Mouse (Mus musculus) midbrain, embryonic 14.5 days (tissue): Measurements from ENCODE around the gene Dab1. TPM values are rescaled to one million over a fixed set of nuclear protein-coding genes. Genes with fewer than 3 reads are reported as not detected.

Experiments
- ATAC-seq: fragments of 200-750 bp; cut with Nextera tagmentation; 2 replicates; pipeline ENCODE4 v1.8.0; 2017; ENCODE audit warnings: moderate number of reproducible peaks, moderate library complexity; ENCODE audit not compliant: low FRiP score, low TSS enrichment
- DNase-seq: peaks from one replicate; pipeline ENCODE4 v3.0.0-alpha.2; 2015
- H3K27ac ChIP-seq: fragments of 300-500 bp; sonication (generic); replicated peaks from 2 replicates; pipeline ENCODE4 v1.5.1; 2014; ENCODE audit warnings: mild to moderate bottlenecking, low read depth, low read length, moderate library complexity
- H3K27me3 ChIP-seq: fragments of 300-500 bp; sonication (generic); 2 replicates; pipeline ENCODE4 v1.6.1; 2014; ENCODE audit warnings: low read length, control low read depth, mixed read lengths; ENCODE audit not compliant: control insufficient read depth, insufficient read depth
- H3K36me3 ChIP-seq: fragments of 300-500 bp; sonication (generic); 2 replicates; pipeline ENCODE4 v1.6.1; 2014; ENCODE audit warnings: low read length, control low read depth; ENCODE audit not compliant: control insufficient read depth, insufficient read depth
- H3K4me1 ChIP-seq: fragments of 300-500 bp; sonication (generic); 2 replicates; pipeline ENCODE4 v1.6.1; 2014; ENCODE audit warnings: mild to moderate bottlenecking, antibody characterized with exemption, low read length, control low read depth; ENCODE audit not compliant: control insufficient read depth, insufficient read depth
- H3K4me2 ChIP-seq: fragments of 300-500 bp; sonication (generic); 2 replicates; pipeline ENCODE4 v1.6.1; 2014; ENCODE audit warnings: mild to moderate bottlenecking, low read length, moderate library complexity
- H3K4me3 ChIP-seq: fragments of 300-500 bp; sonication (generic); replicated peaks from 2 replicates; pipeline ENCODE4 v1.5.1; 2014; ENCODE audit warnings: low read depth, low read length
- H3K9ac ChIP-seq: fragments of 300-500 bp; sonication (generic); replicated peaks from 2 replicates; pipeline ENCODE4 v1.6.1; 2014; ENCODE audit warnings: mild to moderate bottlenecking, low read length, moderate library complexity
- H3K9me3 ChIP-seq: fragments of 300-500 bp; sonication (generic); 2 replicates; pipeline ENCODE4 v1.6.1; 2016; ENCODE audit warnings: low read length, control low read depth, mixed read lengths; ENCODE audit not compliant: control insufficient read depth
- WGBS: fragments of 180-500 bp; shearing (Covaris S2); extraction: QIAGEN DNeasy Blood & Tissue Kit; methylation state at CpG from one replicate; pipeline ENCODE4 v1.1.7; 2014; 5-methylcytosine and 5-hydroxymethylcytosine counted together
- polyA plus RNA-seq: library from polyadenylated mRNA; unstranded; fragments of >200 nt; fragmentation: Nextera tagmentation; extraction: Ambion mirVana; gene quantifications from 2 replicates; pipeline ENCODE4 v1.2.1, GENCODE M21; 2014

Dab1 gene
- polyA plus RNA-seq, 1 experiment from 2014 or later = 146 TPM

DNA sequence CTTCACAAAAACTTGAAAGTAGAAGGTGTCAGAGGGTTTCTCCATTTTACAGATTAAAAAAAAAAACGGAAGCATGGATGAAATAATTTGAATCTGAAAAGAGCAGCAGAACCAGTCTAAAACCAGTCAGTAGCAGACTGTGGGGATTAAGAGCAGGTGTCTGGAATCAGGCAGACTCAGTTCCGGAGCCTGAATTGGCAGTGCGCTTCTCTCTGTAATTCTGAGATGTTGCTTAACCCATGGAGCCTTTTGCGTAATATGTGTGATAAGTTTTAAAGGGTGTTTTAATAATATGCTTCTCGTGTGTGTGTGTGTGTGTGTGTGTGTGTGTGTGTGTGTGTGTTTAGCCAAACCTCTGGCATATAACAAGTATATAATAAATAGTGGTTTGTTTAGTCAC is 587.5 kb downstream of the Dab1 start:
- no peak for ATAC-seq
- H3K4me1 ChIP-seq = peaks cover 9% of the 10 kb centered on the region; the same call in 1 of the 2 replicates
- no peaks in the 10 kb centered on the region for H3K36me3 ChIP-seq
- H3K27ac ChIP-seq = no peak overlapping the region
- H3K9me3 ChIP-seq = no peaks in the 10 kb centered on the region
- no peak for DNase-seq
- no peak overlapping the region for H3K4me3 ChIP-seq
- no peak overlapping the region for H3K4me2 ChIP-seq
- no peaks in the 10 kb centered on the region for H3K27me3 ChIP-seq
- 36% methylated on average over 5 of the region's 5 CpGs for WGBS
- H3K9ac ChIP-seq = no peak overlapping the region

GRCm38 (mm10) chr4:104209081-104209480 is 589.9 kb downstream of the Dab1 start:
- Histone ChIP-seq H3K9me3 (no peaks in the 10 kb centered on the region), H3K27ac (no peak overlapping the region), H3K27me3 (no peaks in the 10 kb centered on the region), H3K36me3 (no peaks in the 10 kb centered on the region), H3K4me1 (peaks cover 8% of the 10 kb centered on the region; the same call in 1 of the 2 replicates), H3K4me3 (no peak overlapping the region), H3K9ac (no peak overlapping the region), H3K4me2 (no peak overlapping the region)
- WGBS = 31% methylated on average over 2 of the region's 2 CpGs
- DNase-seq = peak; percentile 66
- no peak for ATAC-seq

DNA sequence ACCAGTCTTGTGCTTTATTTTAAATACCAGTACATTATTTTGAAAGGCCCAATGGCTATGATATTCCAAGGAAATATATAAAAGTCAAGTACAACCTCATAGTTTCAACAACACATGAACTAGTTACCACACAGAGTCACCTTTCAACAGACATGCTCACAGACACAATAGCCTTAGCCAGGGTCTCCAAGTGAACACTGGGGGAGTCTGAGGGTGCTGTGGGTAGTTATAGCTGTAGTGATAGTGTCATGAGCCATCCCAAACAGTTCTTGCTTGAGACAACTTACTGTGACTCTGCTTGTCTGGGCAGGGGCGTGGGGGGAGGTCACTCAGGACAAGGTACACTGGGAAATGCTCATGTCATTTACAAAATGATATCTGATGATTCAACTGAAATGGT is 591.6 kb downstream of the Dab1 start:
- no peak overlapping the region for H3K9ac ChIP-seq
- no peak for ATAC-seq
- H3K4me1 ChIP-seq = peaks cover 11% of the 10 kb centered on the region
- 85% methylated on average over 1 of the region's 1 CpGs for WGBS
- H3K27ac ChIP-seq = no peak overlapping the region
- DNase-seq = no peak
- H3K36me3 ChIP-seq = no peaks in the 10 kb centered on the region
- H3K4me3 ChIP-seq = no peak overlapping the region
- no peak overlapping the region for H3K4me2 ChIP-seq
- no peaks in the 10 kb centered on the region for H3K9me3 ChIP-seq
- H3K27me3 ChIP-seq = no peaks in the 10 kb centered on the region

DNA sequence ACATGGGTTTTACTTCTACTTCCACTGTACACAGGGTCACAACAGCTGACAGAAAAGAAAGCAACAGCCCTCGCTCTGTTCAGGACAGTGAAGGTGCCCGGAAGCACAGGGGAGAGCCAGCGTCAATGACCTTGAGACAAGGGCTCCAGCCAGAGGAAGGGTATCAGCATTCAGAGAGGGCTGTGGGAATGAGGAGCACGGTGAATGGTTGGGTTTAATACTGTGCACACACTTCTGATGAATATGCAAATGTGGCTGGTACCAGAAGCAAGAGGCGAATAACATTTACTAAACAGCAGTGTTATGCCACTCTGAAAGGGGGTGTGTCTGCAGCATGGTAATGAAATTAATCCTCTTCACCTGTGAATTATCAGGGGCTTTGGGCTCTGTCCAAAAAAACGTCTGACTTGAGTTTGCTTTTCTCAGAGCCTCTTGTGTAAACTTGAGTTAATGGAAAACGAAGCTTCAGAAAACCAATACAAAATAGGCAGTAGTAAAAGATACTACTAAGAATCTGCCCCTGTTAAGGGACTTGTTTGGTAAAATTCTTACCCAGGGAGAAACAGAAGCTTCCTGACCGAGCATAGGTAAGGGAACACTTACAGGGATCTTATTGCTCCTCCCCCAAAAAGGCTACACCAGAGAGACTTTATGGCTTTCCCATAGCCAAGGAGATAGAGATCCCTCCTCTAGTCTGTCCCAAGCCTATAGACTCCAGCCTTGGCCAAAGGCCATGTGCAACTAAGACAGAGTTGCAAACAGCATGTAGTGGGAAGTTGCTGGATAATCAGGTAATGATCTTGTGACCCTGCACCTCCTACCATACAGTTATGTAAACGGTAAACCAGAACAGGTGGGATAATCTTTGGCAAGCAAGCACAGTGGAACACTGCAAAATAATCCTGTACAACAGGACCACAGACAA is 592.6 kb downstream of the Dab1 start:
- no peak overlapping the region for H3K4me3 ChIP-seq
- ATAC-seq = 0 out of 2 replicates have a peak, but pooled peaks have one; percentile 43
- H3K9me3 ChIP-seq = no peaks in the 10 kb centered on the region
- H3K4me2 ChIP-seq = no peak overlapping the region
- DNase-seq = peak; percentile 40
- H3K4me1 ChIP-seq = peaks cover 13% of the 10 kb centered on the region
- no peaks in the 10 kb centered on the region for H3K36me3 ChIP-seq
- H3K27ac ChIP-seq = 0 out of 2 replicates have a peak overlapping the region, but pooled peaks have one; percentile 20
- H3K9ac ChIP-seq = no peak overlapping the region
- no peaks in the 10 kb centered on the region for H3K27me3 ChIP-seq
- 42% methylated on average over 9 of the region's 9 CpGs for WGBS

GRCm38 (mm10) chr4:104214724-104215123 is 595.6 kb downstream of the Dab1 start:
- Histone ChIP-seq H3K27me3 (no peaks in the 10 kb centered on the region), H3K4me3 (no peak overlapping the region), H3K4me1 (peaks cover 26% of the 10 kb centered on the region), H3K9ac (no peak overlapping the region), H3K27ac (no peak overlapping the region), H3K36me3 (no peaks in the 10 kb centered on the region), H3K9me3 (no peaks in the 10 kb centered on the region), H3K4me2 (no peak overlapping the region)
- no peak for ATAC-seq
- WGBS = 20% methylated on average over 7 of the region's 7 CpGs
- DNase-seq = no peak

DNA sequence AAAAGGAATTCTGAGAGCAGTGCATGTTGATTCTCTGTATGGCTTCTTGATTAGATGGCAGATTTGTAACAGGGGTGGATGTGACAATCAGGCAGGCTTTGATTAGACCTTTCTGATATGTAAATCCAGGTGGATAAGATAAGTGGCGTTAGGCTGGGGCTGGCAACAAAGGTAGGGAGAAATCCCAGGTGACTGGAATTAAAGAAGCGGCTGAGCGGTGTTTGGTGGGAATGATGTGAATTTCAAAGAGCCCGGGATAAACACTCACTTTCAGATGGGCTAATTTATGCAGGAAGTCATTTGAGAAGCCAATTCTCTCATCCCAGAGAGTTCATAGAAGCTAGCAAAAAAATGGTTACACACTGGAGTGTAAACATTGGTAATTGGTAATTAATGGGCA is 598.2 kb downstream of the Dab1 start:
- DNase-seq (peak; percentile 61), ATAC-seq (no peak)
- Histone ChIP-seq H3K27me3 (no peaks in the 10 kb centered on the region), H3K9me3 (no peaks in the 10 kb centered on the region), H3K36me3 (no peaks in the 10 kb centered on the region), H3K9ac (no peak overlapping the region), H3K4me3 (no peak overlapping the region), H3K27ac (peak overlapping the region; percentile 34; the same call in 1 of the 2 replicates), H3K4me1 (peaks cover 20% of the 10 kb centered on the region), H3K4me2 (no peak overlapping the region)
- 21% methylated on average over 4 of the region's 4 CpGs for WGBS

- H3K4me3 ChIP-seq = no peak overlapping the region
- H3K4me1 ChIP-seq = peaks cover 20% of the 10 kb centered on the region
- H3K9me3 ChIP-seq = no peaks in the 10 kb centered on the region
- H3K27ac ChIP-seq = peak overlapping the region; percentile 34; the same call in 1 of the 2 replicates
- no peaks in the 10 kb centered on the region for H3K27me3 ChIP-seq
- ATAC-seq (no peak), DNase-seq (no peak)
- H3K9ac ChIP-seq = no peak overlapping the region
- no peak overlapping the region for H3K4me2 ChIP-seq
- 64% methylated on average over 6 of the region's 6 CpGs for WGBS
- no peaks in the 10 kb centered on the region for H3K36me3 ChIP-seq
Measured at GRCm38 (mm10) chr4:104218765-104219164, 599.6 kb downstream of the Dab1 start.

DNA sequence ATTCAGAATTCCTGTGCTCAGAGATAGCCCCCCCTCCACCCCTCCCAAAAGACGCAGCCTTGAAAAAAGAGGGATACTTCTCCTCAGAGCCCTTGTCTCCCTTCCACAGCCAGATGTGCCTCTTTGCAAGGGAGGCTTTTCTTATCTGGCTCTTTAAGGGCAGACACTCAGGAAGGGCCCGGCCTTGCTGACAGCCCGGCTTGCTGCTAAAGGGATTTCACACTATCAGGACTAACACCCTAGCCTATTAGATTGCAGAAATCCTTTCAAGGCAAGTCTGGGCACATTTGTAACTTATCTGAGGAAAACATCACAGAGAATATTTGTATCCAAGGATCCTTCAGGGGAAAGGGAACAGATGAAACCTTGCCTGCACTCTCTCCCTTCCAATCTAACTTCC is 600.9 kb downstream of the Dab1 start:
- ATAC-seq (no peak; the same call in 1 of the 2 replicates), DNase-seq (peak; percentile 57)
- WGBS = 21% methylated on average over 3 of the region's 3 CpGs
- H3K4me1 ChIP-seq = peaks cover 16% of the 10 kb centered on the region
- no peaks in the 10 kb centered on the region for H3K36me3 ChIP-seq
- H3K9me3 ChIP-seq = no peaks in the 10 kb centered on the region
- H3K27me3 ChIP-seq = no peaks in the 10 kb centered on the region
- H3K9ac ChIP-seq = no peak overlapping the region
- H3K27ac ChIP-seq = peak overlapping the region; percentile 34
- no peak overlapping the region for H3K4me2 ChIP-seq
- H3K4me3 ChIP-seq = no peak overlapping the region

GRCm38 (mm10) chr4:104229296-104229695 is 610.1 kb downstream of the Dab1 start:
- Histone ChIP-seq H3K27me3 (no peaks in the 10 kb centered on the region), H3K27ac (no peak overlapping the region), H3K4me2 (no peak overlapping the region), H3K36me3 (no peaks in the 10 kb centered on the region), H3K9me3 (no peaks in the 10 kb centered on the region), H3K9ac (no peak overlapping the region), H3K4me1 (0 out of 2 replicates have a peak, but pooled peaks cover 7% of the 10 kb centered on the region), H3K4me3 (no peak overlapping the region)
- ATAC-seq (no peak), DNase-seq (no peak)
- 82% methylated on average over 3 of the region's 3 CpGs for WGBS
